Mouse (Mus musculus): Measurements from ENCODE around the gene Abat. TPM values are rescaled to one million over a fixed set of nuclear protein-coding genes. Genes with fewer than 3 reads are reported as not detected.

Gene Abat
- polyA plus RNA-seq (2016; fragmentation: Nextera tagmentation; extraction: Ambion mirVana): 34.7 and 41.8 TPM in 2 replicates

GRCm38 (mm10) chr16:8513236-8513906 lies at the start of gene Abat:
Gene Abat, plus strand, starts transcription at chr16:8513429.
- Histone ChIP-seq H3K27ac (peak within 1 kb of the TSS; percentile 85), H3K9me3 (no peaks in the 10 kb centered on the region), H3K4me3 (peak within 1 kb of the TSS; percentile 73), H3K4me1 (peaks cover 26% of the 10 kb centered on the region), H3K27me3 (ENCODE audit: insufficient read depth, poor library complexity, severe bottlenecking) (peaks cover 15% of the 10 kb centered on the region; the same call in 1 of the 2 replicates), H3K36me3 (peaks cover 3% of the 10 kb centered on the region; the same call in 1 of the 2 replicates)
- DNase-seq (ENCODE audit: low spot score): peak; percentile 98
- WGBS: under 1% methylated on average over 46 of the region's 46 CpGs

GRCm38 (mm10) chr16:8470132-8470531 lies 43.1 kb upstream of the Abat start:
- WGBS: 71% methylated on average over 2 of the region's 2 CpGs
- Histone ChIP-seq H3K4me1 (peaks cover 7% of the 10 kb centered on the region; the same call in 1 of the 2 replicates), H3K27me3 (ENCODE audit: insufficient read depth, poor library complexity, severe bottlenecking) (peaks cover 8% of the 10 kb centered on the region; the same call in 1 of the 2 replicates), H3K36me3 (peaks cover 4% of the 10 kb centered on the region; the same call in 1 of the 2 replicates), H3K27ac (peak overlapping the region; percentile 95; the same call in 1 of the 2 replicates), H3K9me3 (no peaks in the 10 kb centered on the region), H3K4me3 (peak overlapping the region; percentile 84)
- no peak for DNase-seq (ENCODE audit: low spot score)

- Histone ChIP-seq H3K9me3 (no peaks in the 10 kb centered on the region), H3K36me3 (peaks cover 7% of the 10 kb centered on the region; the same call in 1 of the 2 replicates), H3K27ac (peak within 1 kb of the TSS; percentile 95), H3K4me3 (peak within 1 kb of the TSS; percentile 84), H3K27me3 (ENCODE audit: insufficient read depth, poor library complexity, severe bottlenecking) (peaks cover 8% of the 10 kb centered on the region; the same call in 1 of the 2 replicates), H3K4me1 (peaks cover 7% of the 10 kb centered on the region; the same call in 1 of the 2 replicates)
- under 1% methylated on average over 48 of the region's 48 CpGs for WGBS
- DNase-seq (ENCODE audit: low spot score): peak; percentile 96
Measured at GRCm38 (mm10) chr16:8470603-8471481, 42.4 kb upstream of the Abat start, which contains the start of gene Mettl22. Gene Mettl22, plus strand, starts transcription at chr16:8470788.

GRCm38 (mm10) chr16:8487396-8488005 lies 25.7 kb upstream of the Abat start:
- peak; percentile 71 for DNase-seq (ENCODE audit: low spot score)
- H3K27ac ChIP-seq: no peak overlapping the region
- peaks cover 60% of the 10 kb centered on the region for H3K36me3 ChIP-seq
- H3K27me3 ChIP-seq (ENCODE audit: insufficient read depth, poor library complexity, severe bottlenecking): no peaks in the 10 kb centered on the region
- no peaks in the 10 kb centered on the region for H3K9me3 ChIP-seq
- H3K4me3 ChIP-seq: no peak overlapping the region
- no peaks in the 10 kb centered on the region for H3K4me1 ChIP-seq
- WGBS: 91% methylated on average over 9 of the region's 9 CpGs

GRCm38 (mm10) chr16:8489340-8489739 lies 23.9 kb upstream of the Abat start:
- Histone ChIP-seq H3K4me3 (no peak overlapping the region), H3K36me3 (peaks cover 49% of the 10 kb centered on the region), H3K9me3 (no peaks in the 10 kb centered on the region), H3K27ac (no peak overlapping the region), H3K27me3 (ENCODE audit: insufficient read depth, poor library complexity, severe bottlenecking) (no peaks in the 10 kb centered on the region), H3K4me1 (no peaks in the 10 kb centered on the region)
- 87% methylated on average over 5 of the region's 5 CpGs for WGBS
- peak; percentile 70 for DNase-seq (ENCODE audit: low spot score)

GRCm38 (mm10) chr16:8491743-8492490 lies 21.3 kb upstream of the Abat start:
- peaks cover 28% of the 10 kb centered on the region; the same call in 1 of the 2 replicates for H3K36me3 ChIP-seq
- DNase-seq (ENCODE audit: low spot score): no peak
- WGBS: 46% methylated on average over 13 of the region's 13 CpGs

GRCm38 (mm10) chr16:8494268-8494667 lies 19.0 kb upstream of the Abat start:
- no peak overlapping the region for H3K4me3 ChIP-seq
- no peaks in the 10 kb centered on the region for H3K27me3 ChIP-seq (ENCODE audit: insufficient read depth, poor library complexity, severe bottlenecking)
- H3K4me1 ChIP-seq: no peaks in the 10 kb centered on the region
- peaks cover 10% of the 10 kb centered on the region; the same call in 1 of the 2 replicates for H3K36me3 ChIP-seq
- 19% methylated on average over 4 of the region's 4 CpGs for WGBS
- peak overlapping the region; percentile 57; the same call in 1 of the 2 replicates for H3K27ac ChIP-seq
- H3K9me3 ChIP-seq: no peaks in the 10 kb centered on the region
- DNase-seq (ENCODE audit: low spot score): peak; percentile 87

More at GRCm38 (mm10) chr16:8491743-8492490, 21.3 kb upstream of the Abat start:
- no peak overlapping the region for H3K4me3 ChIP-seq
- H3K4me1 ChIP-seq: no peaks in the 10 kb centered on the region
- no peaks in the 10 kb centered on the region for H3K9me3 ChIP-seq
- no peak overlapping the region for H3K27ac ChIP-seq
- no peaks in the 10 kb centered on the region for H3K27me3 ChIP-seq (ENCODE audit: insufficient read depth, poor library complexity, severe bottlenecking)

GRCm38 (mm10) chr16:8496967-8497366 lies 16.3 kb upstream of the Abat start:
- Histone ChIP-seq H3K27me3 (ENCODE audit: insufficient read depth, poor library complexity, severe bottlenecking) (no peaks in the 10 kb centered on the region), H3K36me3 (no peaks in the 10 kb centered on the region), H3K9me3 (no peaks in the 10 kb centered on the region), H3K4me3 (no peak overlapping the region), H3K27ac (no peak overlapping the region), H3K4me1 (no peaks in the 10 kb centered on the region)
- no peak for DNase-seq (ENCODE audit: low spot score)
- 62% methylated on average over 2 of the region's 2 CpGs for WGBS

- Histone ChIP-seq H3K4me1 (no peaks in the 10 kb centered on the region), H3K9me3 (no peaks in the 10 kb centered on the region), H3K27ac (no peak overlapping the region), H3K36me3 (no peaks in the 10 kb centered on the region), H3K27me3 (ENCODE audit: insufficient read depth, poor library complexity, severe bottlenecking) (no peaks in the 10 kb centered on the region), H3K4me3 (no peak overlapping the region)
- no peak for DNase-seq (ENCODE audit: low spot score)
- 48% methylated on average over 2 of the region's 2 CpGs for WGBS
Measured at GRCm38 (mm10) chr16:8504271-8504670, 9.0 kb upstream of the Abat start.

GRCm38 (mm10) chr16:8509894-8510293 lies 3.3 kb upstream of the Abat start:
- no peaks in the 10 kb centered on the region for H3K36me3 ChIP-seq
- no peak for DNase-seq (ENCODE audit: low spot score)
- no peaks in the 10 kb centered on the region for H3K9me3 ChIP-seq
- H3K4me1 ChIP-seq: peaks cover 21% of the 10 kb centered on the region
- 64% methylated on average over 5 of the region's 5 CpGs for WGBS
- no peak overlapping the region for H3K4me3 ChIP-seq
- peaks cover 11% of the 10 kb centered on the region; the same call in 1 of the 2 replicates for H3K27me3 ChIP-seq (ENCODE audit: insufficient read depth, poor library complexity, severe bottlenecking)
- H3K27ac ChIP-seq: no peak overlapping the region

GRCm38 (mm10) chr16:8512830-8513229 lies 399 bp upstream of the Abat start:
- Histone ChIP-seq H3K27me3 (ENCODE audit: insufficient read depth, poor library complexity, severe bottlenecking) (peaks cover 15% of the 10 kb centered on the region; the same call in 1 of the 2 replicates), H3K9me3 (no peaks in the 10 kb centered on the region), H3K4me1 (peaks cover 21% of the 10 kb centered on the region), H3K4me3 (peak overlapping the region; percentile 73), H3K27ac (no peak overlapping the region), H3K36me3 (peaks cover 3% of the 10 kb centered on the region; the same call in 1 of the 2 replicates)
- no peak for DNase-seq (ENCODE audit: low spot score)
- 4% methylated on average over 5 of the region's 5 CpGs for WGBS

GRCm38 (mm10) chr16:8514180-8514579 lies 951 bp downstream of the Abat start:
- peak overlapping the region; percentile 85; the same call in 1 of the 2 replicates for H3K27ac ChIP-seq
- peak overlapping the region; percentile 73 for H3K4me3 ChIP-seq
- H3K27me3 ChIP-seq (ENCODE audit: insufficient read depth, poor library complexity, severe bottlenecking): peaks cover 15% of the 10 kb centered on the region; the same call in 1 of the 2 replicates
- H3K9me3 ChIP-seq: no peaks in the 10 kb centered on the region
- DNase-seq (ENCODE audit: low spot score): no peak
- 26% methylated on average over 4 of the region's 4 CpGs for WGBS
- H3K4me1 ChIP-seq: peaks cover 29% of the 10 kb centered on the region
- H3K36me3 ChIP-seq: peaks cover 3% of the 10 kb centered on the region; the same call in 1 of the 2 replicates

Measured in heart, embryonic 10.5 days (tissue).